Comparison of ENCODE assay signal across 8 mouse cellular contexts in the genomic region with DNA sequence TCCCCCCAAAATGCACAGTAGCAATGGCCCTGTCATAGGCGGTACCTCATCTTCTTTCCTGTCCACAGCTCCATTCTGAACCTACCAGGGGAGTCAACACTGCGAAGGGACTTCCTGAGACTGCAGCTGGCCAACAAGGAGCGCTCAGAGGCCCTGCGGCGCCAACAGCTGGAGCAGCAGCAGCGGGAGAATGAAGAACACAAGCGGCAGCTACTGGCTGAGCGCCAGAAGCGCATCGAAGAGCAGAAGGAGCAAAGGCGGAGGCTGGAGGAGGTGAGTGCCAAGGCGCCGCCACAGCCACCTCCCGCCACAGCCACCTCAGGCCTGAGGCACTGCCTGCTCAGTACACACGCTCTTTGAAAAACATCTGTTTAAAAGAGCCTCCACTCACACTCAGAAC.
A peak's percentile ranks its signal among the peaks of the same experiment; 100 is the strongest.
DNase-seq lines count a peak whose midpoint lies in the region; ATAC-seq and TF ChIP-seq lines count a peak whose summit lies in the region.
"Had no signal": no experiment of that assay in that cellular context is flagged by ENCODE, and none has a peak within 500 bp of the region (broad histone marks: within the 10 kb centered on the region; RNA-seq: fewer than 3 reads in every experiment).

No protein-coding gene starts in this region.

- peak; percentile 47 for ATAC-seq in forebrain, embryonic 16.5 days
- ATAC-seq in limb, embryonic 12.5 days (ENCODE audit: insufficient number of reproducible peaks, insufficient read depth, low FRiP score, low TSS enrichment, low read depth), result peak; percentile 43; the same call in 1 of the 2 replicates
- peak; percentile 47; the same call in 1 of the 2 replicates for ATAC-seq in stomach, embryonic 14.5 days (ENCODE audit: insufficient number of reproducible peaks, insufficient read depth, low FRiP score, low read depth)

- WGBS in forebrain, embryonic 16.5 days, result 34% methylated on average over 15 of the region's 15 CpGs
- 30% methylated on average over 15 of the region's 15 CpGs for WGBS in hindbrain, embryonic 10.5 days
- WGBS in limb, embryonic 12.5 days, result 22% methylated on average over 15 of the region's 15 CpGs
- 15% methylated on average over 15 of the region's 15 CpGs for WGBS in stomach, embryonic 14.5 days

- H3K4me2 ChIP-seq in forebrain, embryonic 16.5 days (ENCODE audit: low read length), result no peak overlapping the region
- peak overlapping the region; percentile 42 for H3K4me2 ChIP-seq in limb, embryonic 12.5 days
- H3K4me2 ChIP-seq in stomach, embryonic 14.5 days (replicated peaks; ENCODE audit: low read depth, low read length), result no peak overlapping the region

- H3K27ac ChIP-seq in ES-Bruce4 (ENCODE audit: insufficient read depth, low read length), result no peak overlapping the region
- no peak overlapping the region for H3K27ac ChIP-seq in forebrain, embryonic 16.5 days (ENCODE audit: low read length)
- no peak overlapping the region for H3K27ac ChIP-seq in hindbrain, embryonic 10.5 days
- H3K27ac ChIP-seq in limb, embryonic 12.5 days, result no peak overlapping the region
- H3K27ac ChIP-seq in stomach, embryonic 14.5 days (ENCODE audit: low read length), result no peak overlapping the region
- H3K27ac ChIP-seq: liver, embryonic 14.5 days had no signal

- H3K4me1 ChIP-seq in ES-Bruce4 (ENCODE audit: control insufficient read depth, insufficient read depth, low read length), result no peaks in the 10 kb centered on the region
- H3K4me1 ChIP-seq in forebrain, embryonic 16.5 days (replicated peaks; ENCODE audit: control insufficient read depth, insufficient read depth, low read length), result peaks cover 10% of the 10 kb centered on the region; the same call in 1 of the 2 replicates
- H3K4me1 ChIP-seq in hindbrain, embryonic 10.5 days (replicated peaks), result peaks cover 5% of the 10 kb centered on the region
- peaks cover 9% of the 10 kb centered on the region; the same call in 1 of the 2 replicates for H3K4me1 ChIP-seq in limb, embryonic 12.5 days (replicated peaks)
- H3K4me1 ChIP-seq in stomach, embryonic 14.5 days (ENCODE audit: control insufficient read depth, insufficient read depth, low read length), result 0 out of 2 replicates have a peak, but pooled peaks cover 4% of the 10 kb centered on the region

- H3K27me3 ChIP-seq in ES-Bruce4 (ENCODE audit: control insufficient read depth, insufficient read depth, low read length, poor library complexity, severe bottlenecking), result no peaks in the 10 kb centered on the region
- no peaks in the 10 kb centered on the region for H3K27me3 ChIP-seq in forebrain, embryonic 16.5 days (replicated peaks; ENCODE audit: control insufficient read depth, insufficient read depth, low read length)
- no peaks in the 10 kb centered on the region for H3K27me3 ChIP-seq in hindbrain, embryonic 10.5 days (ENCODE audit: insufficient read depth, poor library complexity, severe bottlenecking)
- H3K27me3 ChIP-seq in limb, embryonic 12.5 days, result no peaks in the 10 kb centered on the region; the same call in 1 of the 2 replicates
- no peaks in the 10 kb centered on the region for H3K27me3 ChIP-seq in stomach, embryonic 14.5 days (ENCODE audit: control insufficient read depth, insufficient read depth, low read length)

- DNase-seq in R1 (ENCODE audit: low read depth, low spot score), result peak; percentile 21
- peak; percentile 24 for DNase-seq in hindbrain, embryonic 10.5 days (ENCODE audit: low spot score)
- no peak for DNase-seq in thymus, postnatal 14 days

- no peak overlapping the region for H3K9ac ChIP-seq in ES-Bruce4 (ENCODE audit: low read depth, poor library complexity, severe bottlenecking)
- no peak overlapping the region for H3K9ac ChIP-seq in forebrain, embryonic 16.5 days (replicated peaks; ENCODE audit: low read depth, low read length)
- H3K9ac ChIP-seq in limb, embryonic 12.5 days (replicated peaks), result no peak overlapping the region
- no peak overlapping the region for H3K9ac ChIP-seq in stomach, embryonic 14.5 days (replicated peaks; ENCODE audit: low read depth, low read length)
- H3K9ac ChIP-seq: liver, embryonic 14.5 days had no signal

- no peak for TF ChIP-seq CTCF in ES-Bruce4 (IDR thresholded peaks at IDR 0.05; ENCODE audit: low read depth, low read length)

- H3K9me3 ChIP-seq in ES-Bruce4 (replicated peaks; ENCODE audit: control insufficient read depth, insufficient read depth, low read length, poor library complexity, severe bottlenecking), result no peaks in the 10 kb centered on the region; the same call in 1 of the 2 replicates
- H3K9me3 ChIP-seq in forebrain, embryonic 16.5 days (ENCODE audit: control insufficient read depth, low read length), result no peaks in the 10 kb centered on the region
- no peaks in the 10 kb centered on the region for H3K9me3 ChIP-seq in hindbrain, embryonic 10.5 days
- H3K9me3 ChIP-seq in limb, embryonic 12.5 days, result no peaks in the 10 kb centered on the region
- H3K9me3 ChIP-seq in stomach, embryonic 14.5 days (ENCODE audit: control insufficient read depth, low read depth, low read length), result no peaks in the 10 kb centered on the region

- no peaks in the 10 kb centered on the region for H3K36me3 ChIP-seq in ES-Bruce4 (ENCODE audit: control insufficient read depth, insufficient read depth, low read length, poor library complexity, severe bottlenecking)
- 0 out of 2 replicates have a peak, but pooled peaks cover 5% of the 10 kb centered on the region for H3K36me3 ChIP-seq in forebrain, embryonic 16.5 days (ENCODE audit: control insufficient read depth, insufficient read depth)
- H3K36me3 ChIP-seq in hindbrain, embryonic 10.5 days, result no peaks in the 10 kb centered on the region
- H3K36me3 ChIP-seq in limb, embryonic 12.5 days, result no peaks in the 10 kb centered on the region
- no peaks in the 10 kb centered on the region for H3K36me3 ChIP-seq in stomach, embryonic 14.5 days (ENCODE audit: control insufficient read depth, insufficient read depth, low read length)

- peak overlapping the region; percentile 13; the same call in 1 of the 2 replicates for H3K4me3 ChIP-seq in ES-Bruce4 (ENCODE audit: low read depth, low read length)
- no peak overlapping the region for H3K4me3 ChIP-seq in forebrain, embryonic 16.5 days (replicated peaks; ENCODE audit: low read length)
- H3K4me3 ChIP-seq in hindbrain, embryonic 10.5 days, result no peak overlapping the region
- no peak overlapping the region for H3K4me3 ChIP-seq in limb, embryonic 12.5 days (replicated peaks)
- no peak overlapping the region for H3K4me3 ChIP-seq in stomach, embryonic 14.5 days (ENCODE audit: low read depth, low read length)

- TF ChIP-seq POLR2A in ES-Bruce4 (IDR thresholded peaks at IDR 0.05; ENCODE audit: insufficient read depth, low read length), result no peak

- TF ChIP-seq EP300 in ES-Bruce4 (IDR thresholded peaks at IDR 0.05; ENCODE audit: insufficient read depth, low read depth, low read length), result no peak
